Mouse (Mus musculus) testis, adult 2 months (tissue): ENCODE results near the gene Als2.

Source experiments
- CTCF ChIP-seq: fragments of 200-500 bp; IDR thresholded peaks from 2 replicates; pipeline ENCODE4 v1.5.1; 2012; ENCODE audit warnings: low read depth, mild to moderate bottlenecking, inconsistent platforms, low read length, moderate library complexity; ENCODE audit not compliant: control insufficient read depth, insufficient read depth, insufficient replicate concordance
- POLR2A ChIP-seq: fragments of 200-500 bp; IDR thresholded peaks from 2 replicates; pipeline ENCODE4 v1.6.1; 2012; ENCODE audit warnings: low read depth, mild to moderate bottlenecking, inconsistent platforms, low read length, moderate library complexity; ENCODE audit not compliant: control insufficient read depth

DNA sequence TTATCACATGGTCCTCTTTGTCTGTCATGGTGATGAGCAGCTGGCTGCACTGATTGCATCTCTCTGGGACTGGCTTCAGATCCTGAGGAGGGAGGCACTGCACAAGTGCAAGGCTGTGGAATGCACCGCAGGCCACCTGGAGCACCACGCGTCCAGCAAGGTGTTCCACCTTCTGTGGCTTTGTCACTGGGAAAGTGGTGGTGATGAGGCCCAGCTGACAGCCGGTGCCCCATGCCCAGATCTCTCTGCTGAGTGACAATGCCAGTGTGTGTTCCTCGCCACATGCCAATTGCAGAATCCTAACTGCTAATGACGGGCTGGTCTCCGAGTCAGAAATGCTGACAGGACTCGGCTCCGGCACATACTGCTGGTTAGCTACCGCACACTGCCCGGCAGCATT lies 21.6 kb downstream of the Als2 start:
- TF ChIP-seq CTCF (no peak), POLR2A (no peak)
